Mouse (Mus musculus) embryonic fibroblast, embryonic 13.5 days (primary cell): ENCODE data around the gene Usp17le.

Experiments
- CTCF ChIP-seq: IDR thresholded peaks from 2 replicates; pipeline ENCODE4 v1.5.1; 2011; ENCODE audit warnings: mild to moderate bottlenecking, control low read depth, low read length, moderate library complexity, borderline replicate concordance; ENCODE audit not compliant: insufficient read depth
- POLR2A ChIP-seq: IDR thresholded peaks from 2 replicates; pipeline ENCODE4 v1.6.1; 2011; ENCODE audit warnings: low read depth, mild to moderate bottlenecking, control low read depth, low read length, moderate library complexity

DNA sequence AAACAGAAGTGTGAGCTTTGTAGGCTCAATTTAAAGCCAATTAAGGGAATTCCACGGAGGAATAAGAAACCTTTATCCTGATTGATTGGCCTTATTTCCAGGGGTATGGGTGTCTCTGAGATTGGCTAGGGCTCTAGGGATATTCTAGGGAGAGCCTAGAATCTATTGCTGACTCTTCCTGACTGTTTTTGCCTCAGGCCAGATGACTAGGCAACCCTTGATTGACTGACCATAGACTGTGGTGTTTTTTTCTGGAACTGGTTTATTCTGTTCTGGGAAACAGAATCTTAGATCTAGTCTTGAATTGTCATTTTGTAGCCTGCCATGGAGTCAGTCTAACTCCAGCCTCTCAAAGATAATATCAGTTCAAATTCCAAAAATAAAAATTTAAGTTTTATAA is 13.5 kb upstream of the Usp17le start:
- TF ChIP-seq POLR2A (no peak), CTCF (no peak)
